ENCODE assay signal across 8 mouse cellular contexts in genomic region chr11:20561323-20562002, GRCm38 (mm10). TPM values are rescaled to one million over a fixed set of nuclear protein-coding genes. Genes with fewer than 3 reads are reported as not detected.
DNase-seq lines count a peak whose midpoint lies in the region; ATAC-seq and TF ChIP-seq lines count a peak whose summit lies in the region.

No protein-coding gene starts in this region.

- H3K9ac ChIP-seq in forebrain, embryonic 13.5 days: peak overlapping the region; percentile 6; the same call in 1 of the 2 replicates
- H3K9ac ChIP-seq in hindbrain, embryonic 12.5 days: peak overlapping the region; percentile 41
- 0 out of 2 replicates have a peak overlapping the region, but pooled peaks have one; percentile 22 for H3K9ac ChIP-seq in liver, embryonic 12.5 days

- peaks cover 7% of the 10 kb centered on the region; the same call in 1 of the 2 replicates for H3K9me3 ChIP-seq in forebrain, embryonic 13.5 days (replicated peaks)
- H3K9me3 ChIP-seq in hindbrain, embryonic 12.5 days (replicated peaks): peaks cover 6% of the 10 kb centered on the region; the same call in 1 of the 2 replicates
- no peaks in the 10 kb centered on the region for H3K9me3 ChIP-seq in liver, embryonic 12.5 days (replicated peaks)

- peak; percentile 76; the same call in 1 of the 2 replicates for ATAC-seq in cerebellum, adult (ENCODE audit: insufficient number of reproducible peaks, low FRiP score, low TSS enrichment)
- ATAC-seq in forebrain, embryonic 13.5 days: peak; percentile 99
- peak; percentile 98 for ATAC-seq in hindbrain, embryonic 12.5 days (ENCODE audit: low FRiP score)
- peak; percentile 86 for ATAC-seq in liver, embryonic 12.5 days

- DNase-seq in left cerebral cortex, postnatal 4 days: peak; percentile 70
- DNase-seq in left cerebral cortex, adult 9 months (ENCODE audit: low spot score in 2 of 2): no peak
- peak; percentile 82 for DNase-seq in thymus, postnatal 4 days

- peak; percentile 24 for TF ChIP-seq POLR2A in myocyte (IDR thresholded peaks at IDR 0.05; ENCODE audit: insufficient read length, low read depth)

- peaks cover 32% of the 10 kb centered on the region for H3K79me2 ChIP-seq in myocyte (ENCODE audit: control insufficient read depth, insufficient read depth)

- H3K4me2 ChIP-seq in forebrain, embryonic 13.5 days: peak overlapping the region; percentile 51
- peak overlapping the region; percentile 47 for H3K4me2 ChIP-seq in hindbrain, embryonic 12.5 days (replicated peaks)
- H3K4me2 ChIP-seq in liver, embryonic 12.5 days: peak overlapping the region; percentile 68
- peak overlapping the region; percentile 63 for H3K4me2 ChIP-seq in myocyte (ENCODE audit: low read depth)

- peak overlapping the region; percentile 18 for H3K4me3 ChIP-seq in forebrain, embryonic 13.5 days
- peak overlapping the region; percentile 15 for H3K4me3 ChIP-seq in hindbrain, embryonic 12.5 days
- H3K4me3 ChIP-seq in liver, embryonic 12.5 days: peak overlapping the region; percentile 42
- H3K4me3 ChIP-seq in myocyte: no peak overlapping the region

- WGBS in forebrain, embryonic 13.5 days: 10% methylated on average over 13 of the region's 13 CpGs
- 12% methylated on average over 13 of the region's 13 CpGs for WGBS in hindbrain, embryonic 12.5 days
- 5% methylated on average over 13 of the region's 13 CpGs for WGBS in liver, embryonic 12.5 days (ENCODE audit: insufficient replicate concordance)

- H3K27me3 ChIP-seq in forebrain, embryonic 13.5 days: no peaks in the 10 kb centered on the region
- H3K27me3 ChIP-seq in hindbrain, embryonic 12.5 days: no peaks in the 10 kb centered on the region
- H3K27me3 ChIP-seq in liver, embryonic 12.5 days (replicated peaks): no peaks in the 10 kb centered on the region
- H3K27me3 ChIP-seq in myocyte (ENCODE audit: control insufficient read depth, insufficient read depth, insufficient read length): no peaks in the 10 kb centered on the region

- no peak overlapping the region for H3ac ChIP-seq in myocyte (ENCODE audit: control insufficient read depth, insufficient read length)

- intact Hi-C loops in left cerebral cortex, postnatal 4 days (cut with DNase I): no loop called here

- no peaks in the 10 kb centered on the region for H3K36me3 ChIP-seq in forebrain, embryonic 13.5 days (ENCODE audit: poor library complexity, severe bottlenecking)
- 0 out of 2 replicates have a peak, but pooled peaks cover 7% of the 10 kb centered on the region for H3K36me3 ChIP-seq in hindbrain, embryonic 12.5 days
- H3K36me3 ChIP-seq in liver, embryonic 12.5 days: peaks cover 4% of the 10 kb centered on the region; the same call in 1 of the 2 replicates
- H3K36me3 ChIP-seq in myocyte (ENCODE audit: control insufficient read depth, insufficient read depth): no peaks in the 10 kb centered on the region

- H3K4me1 ChIP-seq in forebrain, embryonic 13.5 days: peaks cover 9% of the 10 kb centered on the region
- peaks cover 4% of the 10 kb centered on the region for H3K4me1 ChIP-seq in hindbrain, embryonic 12.5 days
- H3K4me1 ChIP-seq in liver, embryonic 12.5 days: peaks cover 62% of the 10 kb centered on the region

- H3K27ac ChIP-seq in forebrain, embryonic 13.5 days: peak overlapping the region; percentile 32
- H3K27ac ChIP-seq in hindbrain, embryonic 12.5 days: peak overlapping the region; percentile 75
- H3K27ac ChIP-seq in liver, embryonic 12.5 days: peak overlapping the region; percentile 12; the same call in 1 of the 2 replicates

TF ChIP-seq in myocyte, 11 proteins besides CTCF, POLR2A, EP300 and RAD21:
- TF ChIP-seq MYOG (IDR thresholded peaks at IDR 0.05; ENCODE audit: control insufficient read depth in 1 of 3, insufficient read depth in 1 of 3, insufficient read length in 2 of 3, low read depth in 2 of 3) (peak in 2 of 3 experiments; percentile 54 to 66), POLR2AphosphoS2 (IDR thresholded peaks at IDR 0.05; ENCODE audit: insufficient read length, low read depth) (no peak), MYOD1 (IDR thresholded peaks at IDR 0.05; ENCODE audit: control insufficient read depth in 1 of 3, insufficient read length in 2 of 3, low read depth in 2 of 3) (peak in 2 of 3 experiments; percentile 39 to 59)

RNA-seq across cellular contexts. Expression of gene Sertad2, which starts 18.4 kb away (rescaled TPM):
- total RNA-seq in left cerebral cortex, postnatal 4 days (2021): 10 to 100 TPM; 28.2 to 30.9 TPM
- polyA plus RNA-seq in forebrain, embryonic 13.5 days (2015; fragmentation: Nextera tagmentation; extraction: Ambion mirVana): 35.2 and 41.8 TPM in 2 replicates
- 36.0 and 36.9 TPM in 2 replicates for polyA plus RNA-seq in hindbrain, embryonic 12.5 days (2016; fragmentation: Nextera tagmentation; extraction: Ambion mirVana)
- polyA plus RNA-seq in liver, embryonic 12.5 days (2016; fragmentation: Nextera tagmentation; extraction: Ambion mirVana): 25.8 and 27.8 TPM in 2 replicates
- polyA plus RNA-seq in myocyte (2012; fragmentation: generic; extraction: Trizol): 20.9 TPM

Comparison
In these comparisons a context has a peak if more than half of its experiments do, and no peak if none do; other contexts are left out.
1. DNase-seq: peak in left cerebral cortex, postnatal 4 days (single experiment) and thymus, postnatal 4 days (single experiment); none in left cerebral cortex, adult 9 months (0 of 2).
2. H3K27ac ChIP-seq: peak in every context shown above with its lines; median percentile 75 in hindbrain, embryonic 12.5 days; 32 in forebrain, embryonic 13.5 days; 12 in liver, embryonic 12.5 days.
3. Peak in every context shown above with its lines, with median percentiles within 50 percentile points of each other: ATAC-seq, H3K4me2 ChIP-seq and H3K9ac ChIP-seq.